Comparison of ENCODE assay signal across 16 mouse cellular contexts in genomic region chr10:99053111-99053510, GRCm38 (mm10).
"Had no signal": no experiment of that assay in that cellular context is flagged by ENCODE, and none has a peak within 500 bp of the region (broad histone marks: within the 10 kb centered on the region; RNA-seq: fewer than 3 reads in every experiment).

No protein-coding gene starts in this region.

- H3K4me2 ChIP-seq: neural tube, embryonic 13.5 days; neural tube, embryonic 15.5 days; stomach, embryonic 15.5 days had no signal

- DNase-seq: retina, postnatal 1 day; right cerebral cortex, adult 18-20 months; right cerebral cortex, postnatal 14 days; right cerebral cortex, postnatal 25 days; right cerebral cortex, postnatal 4 days; spleen, adult 18-20 months; thymus, adult 18-20 months; thymus, adult 2 months; thymus, postnatal 14 days; thymus, postnatal 25 days; thymus, postnatal 36 days; thymus, postnatal 4 days had no signal

- H3K4me1 ChIP-seq: neural tube, embryonic 13.5 days; neural tube, embryonic 15.5 days; stomach, embryonic 15.5 days had no signal

- H3K36me3 ChIP-seq: neural tube, embryonic 13.5 days; neural tube, embryonic 15.5 days; stomach, embryonic 15.5 days had no signal

- H3K9me3 ChIP-seq: neural tube, embryonic 13.5 days; neural tube, embryonic 15.5 days; stomach, embryonic 15.5 days had no signal

- H3K9ac ChIP-seq: neural tube, embryonic 13.5 days; neural tube, embryonic 15.5 days; stomach, embryonic 15.5 days had no signal

- H3K27me3 ChIP-seq: neural tube, embryonic 13.5 days; neural tube, embryonic 15.5 days; stomach, embryonic 15.5 days had no signal

- H3K4me3 ChIP-seq: neural tube, embryonic 13.5 days; neural tube, embryonic 15.5 days; stomach, embryonic 15.5 days had no signal

- H3K27ac ChIP-seq: neural tube, embryonic 13.5 days; neural tube, embryonic 15.5 days; stomach, embryonic 15.5 days; stomach, postnatal 0 days had no signal
